13 mouse cellular contexts compared by ENCODE assay signal in the genomic region with DNA sequence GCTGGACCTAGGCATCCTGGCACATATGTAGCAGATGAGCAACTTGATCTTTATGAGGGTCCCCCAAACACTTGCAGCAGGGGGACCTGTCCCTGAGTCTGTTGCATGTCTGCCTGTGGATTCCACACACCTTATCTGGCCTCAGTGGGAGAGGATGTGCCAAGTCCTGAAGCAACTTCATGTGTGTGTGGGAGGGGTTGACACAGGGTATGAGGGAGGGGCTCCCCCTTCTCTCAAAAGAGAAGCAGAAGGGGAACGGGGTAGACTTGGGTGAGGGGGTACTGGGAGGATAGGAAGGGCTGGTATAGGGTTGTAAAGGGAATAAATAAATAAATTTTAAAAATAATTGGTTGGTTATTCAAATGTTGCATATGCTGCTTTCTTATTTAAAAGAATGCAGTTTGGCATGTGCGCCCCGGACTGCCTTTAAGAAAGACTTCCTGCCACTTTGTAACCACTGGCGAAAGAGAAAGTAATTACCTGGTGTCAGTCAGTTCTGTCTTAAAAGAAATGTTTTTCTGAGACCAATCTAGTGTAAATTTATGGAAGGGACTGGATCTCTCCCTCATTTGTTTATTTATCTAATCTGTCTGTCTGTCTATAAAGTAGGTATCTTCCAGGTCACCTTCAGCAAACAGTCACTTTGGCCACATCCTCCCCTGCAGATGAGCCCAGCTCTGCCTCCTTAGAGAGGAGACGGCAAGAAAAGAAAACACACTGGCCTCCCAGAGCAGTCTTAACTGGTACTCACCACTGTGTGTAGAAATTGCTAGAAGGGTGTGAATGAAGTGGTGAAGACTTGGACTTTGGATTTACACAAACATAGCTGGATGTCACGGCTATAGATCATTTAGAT. TPM values are rescaled to one million over a fixed set of nuclear protein-coding genes. Genes with fewer than 3 reads are reported as not detected.
A peak's percentile ranks its signal among the peaks of the same experiment; 100 is the strongest.
DNase-seq lines count a peak whose midpoint lies in the region; ATAC-seq and TF ChIP-seq lines count a peak whose summit lies in the region.
"Had no signal": no experiment of that assay in that cellular context is flagged by ENCODE, and none has a peak within 500 bp of the region (broad histone marks: within the 10 kb centered on the region; RNA-seq: fewer than 3 reads in every experiment).

No protein-coding gene starts in this region.

- H3K4me3 ChIP-seq in spleen, adult 2 months (ENCODE audit: extremely low read depth, insufficient read depth, insufficient read length), result peak overlapping the region; percentile 3; the same call in 1 of the 2 replicates
- peak overlapping the region; percentile 15 for H3K4me3 ChIP-seq in bone marrow, adult 2 months (replicated peaks; ENCODE audit: control insufficient read depth, low read depth, low read length)
- H3K4me3 ChIP-seq in liver, embryonic 12.5 days, result peak overlapping the region; percentile 16
- H3K4me3 ChIP-seq: hindbrain, embryonic 15.5 days; limb, embryonic 13.5 days; midbrain, embryonic 10.5 days; neural tube, embryonic 12.5 days had no signal

- H3K9ac ChIP-seq in liver, embryonic 12.5 days, result peak overlapping the region; percentile 43
- H3K9ac ChIP-seq: hindbrain, embryonic 15.5 days; limb, embryonic 13.5 days; neural tube, embryonic 12.5 days had no signal

- H3K4me2 ChIP-seq in liver, embryonic 12.5 days, result peak overlapping the region; percentile 51
- H3K4me2 ChIP-seq: hindbrain, embryonic 15.5 days; limb, embryonic 13.5 days; neural tube, embryonic 12.5 days had no signal

- intact Hi-C loops in left cerebral cortex, postnatal 25 days (cut with DNase I), result no loop called here

- 19% methylated on average over 6 of the region's 6 CpGs for WGBS in spleen, adult 2 months
- 9% methylated on average over 6 of the region's 6 CpGs for WGBS in bone marrow, adult 2 months
- 38% methylated on average over 6 of the region's 6 CpGs for WGBS in liver, embryonic 12.5 days (ENCODE audit: insufficient replicate concordance)

- H3K36me3 ChIP-seq in spleen, adult 2 months (ENCODE audit: control insufficient read depth, insufficient read depth, low read length), result no peaks in the 10 kb centered on the region
- H3K36me3 ChIP-seq in liver, embryonic 12.5 days, result no peaks in the 10 kb centered on the region
- H3K36me3 ChIP-seq in splenic B cell, adult 2 months (ENCODE audit: control insufficient read depth, insufficient read depth, low read length, poor library complexity, severe bottlenecking), result no peaks in the 10 kb centered on the region
- H3K36me3 ChIP-seq: hindbrain, embryonic 15.5 days; limb, embryonic 13.5 days; midbrain, embryonic 10.5 days; neural tube, embryonic 12.5 days had no signal

- H3K9me3 ChIP-seq in liver, embryonic 12.5 days (replicated peaks), result no peaks in the 10 kb centered on the region
- H3K9me3 ChIP-seq: hindbrain, embryonic 15.5 days; limb, embryonic 13.5 days; midbrain, embryonic 10.5 days; neural tube, embryonic 12.5 days had no signal

- TF ChIP-seq POLR2A in spleen, adult 2 months (IDR thresholded peaks at IDR 0.05; ENCODE audit: low read depth, low read length), result no peak
- no peak; the same call in 1 of the 2 replicates for TF ChIP-seq POLR2A in bone marrow, adult 2 months (IDR thresholded peaks at IDR 0.05; ENCODE audit: borderline replicate concordance, control insufficient read depth, low read depth, low read length)

- TF ChIP-seq CTCF in spleen, adult 2 months (IDR thresholded peaks at IDR 0.05; ENCODE audit: extremely low read depth, insufficient read depth, insufficient read length, insufficient replicate concordance), result no peak
- TF ChIP-seq CTCF in bone marrow, adult 2 months (IDR thresholded peaks at IDR 0.05; ENCODE audit: control insufficient read depth, insufficient read depth, low read length), result no peak

- ATAC-seq in liver, embryonic 12.5 days, result peak; percentile 80

- DNase-seq in spleen, adult 2 months (ENCODE audit: low read depth in 1 of 2, low spot score in 2 of 2), result peak in 1 of 2 experiments; percentile 29
- no peak for DNase-seq in spleen, adult 12 weeks (ENCODE audit: low spot score)
- DNase-seq in splenic B cell, adult 2 months (ENCODE audit: low read depth, low spot score), result peak; percentile 41
- DNase-seq in cerebellum, adult 9-11 months, result no peak
- no peak for DNase-seq in layer of hippocampus, postnatal 25 days (ENCODE audit: extremely low spot score in 1 of 2, low spot score in 1 of 2)
- no peak for DNase-seq in left cerebral cortex, postnatal 25 days (ENCODE audit: low spot score in 2 of 2)
- DNase-seq: right cerebral cortex, adult 18-20 months had no signal

- no peaks in the 10 kb centered on the region for H3K27me3 ChIP-seq in spleen, adult 2 months (ENCODE audit: control insufficient read depth, insufficient read depth, low read length)
- no peaks in the 10 kb centered on the region for H3K27me3 ChIP-seq in liver, embryonic 12.5 days (replicated peaks)
- no peaks in the 10 kb centered on the region for H3K27me3 ChIP-seq in splenic B cell, adult 2 months (ENCODE audit: control insufficient read depth, insufficient read depth, low read length, poor library complexity, severe bottlenecking)
- H3K27me3 ChIP-seq: hindbrain, embryonic 15.5 days; limb, embryonic 13.5 days; neural tube, embryonic 12.5 days had no signal

- peak overlapping the region; percentile 71 for H3K27ac ChIP-seq in spleen, adult 2 months (ENCODE audit: insufficient read depth, low read length)
- peak overlapping the region; percentile 61 for H3K27ac ChIP-seq in bone marrow, adult 2 months (ENCODE audit: control insufficient read depth, insufficient read depth, low read depth, low read length, poor library complexity)
- peak overlapping the region; percentile 79 for H3K27ac ChIP-seq in liver, embryonic 12.5 days
- H3K27ac ChIP-seq: hindbrain, embryonic 15.5 days; limb, embryonic 13.5 days; midbrain, embryonic 10.5 days; neural tube, embryonic 12.5 days had no signal

- peaks cover 14% of the 10 kb centered on the region; the same call in 1 of the 2 replicates for H3K4me1 ChIP-seq in spleen, adult 2 months (ENCODE audit: control insufficient read depth, insufficient read depth, insufficient read length)
- peaks cover 10% of the 10 kb centered on the region for H3K4me1 ChIP-seq in bone marrow, adult 2 months (ENCODE audit: control insufficient read depth, insufficient read depth, low read length)
- H3K4me1 ChIP-seq in liver, embryonic 12.5 days, result peaks cover 37% of the 10 kb centered on the region
- H3K4me1 ChIP-seq: hindbrain, embryonic 15.5 days; limb, embryonic 13.5 days; midbrain, embryonic 10.5 days; neural tube, embryonic 12.5 days had no signal

RNA-seq across cellular contexts. Expression of gene Nfkb1, which starts 27.2 kb away (rescaled TPM):
- polyA plus RNA-seq in spleen, adult 2 months (2012; rRNA removed), result 188 and 220 TPM in 2 replicates
- polyA plus RNA-seq in bone marrow, adult 2 months (2011; ENCODE audit: insufficient read depth, insufficient read length, low replicate concordance, missing spikeins), result 20.4 and 34.6 TPM in 2 replicates
- polyA plus RNA-seq in liver, embryonic 12.5 days (2016; fragmentation: Nextera tagmentation; extraction: Ambion mirVana), result 18.0 and 18.4 TPM in 2 replicates
- 10 to 100 TPM; 20.5 to 25.2 TPM for total RNA-seq in layer of hippocampus, postnatal 25 days (2021)
- total RNA-seq in left cerebral cortex, postnatal 25 days (2021), result 10 to 100 TPM; 17.7 to 20.2 TPM
